Mouse (Mus musculus): ENCODE results near the gene G430095P16Rik. TPM values are rescaled to one million over a fixed set of nuclear protein-coding genes. Genes with fewer than 3 reads are reported as not detected.

The G430095P16Rik gene
- polyA plus RNA-seq, 1 experiment = 2.9 TPM

GRCm38 (mm10) chr8:84757501-84757900 lies 34.7 kb downstream of the G430095P16Rik start:
- Histone ChIP-seq H3K36me3 (ENCODE audit: control insufficient read depth, insufficient read depth) (peaks cover 64% of the 10 kb centered on the region), H3K27me3 (ENCODE audit: control insufficient read depth, insufficient read depth, insufficient read length) (no peaks in the 10 kb centered on the region), H3K79me3 (ENCODE audit: low read depth) (peaks cover 37% of the 10 kb centered on the region), H3K4me3 (ENCODE audit: insufficient read depth, poor library complexity, severe bottlenecking) (no peak overlapping the region), H3K79me2 (ENCODE audit: control insufficient read depth, insufficient read depth) (peaks cover 93% of the 10 kb centered on the region), H3ac (ENCODE audit: control insufficient read depth, insufficient read length, low read depth) (no peak overlapping the region)
- no peak for TF ChIP-seq FOSL1 (IDR thresholded peaks at IDR 0.05; ENCODE audit: insufficient read depth, low read length, poor library complexity, severe bottlenecking)

- peaks cover 39% of the 10 kb centered on the region for H3K79me3 ChIP-seq (ENCODE audit: low read depth)
- H3ac ChIP-seq (ENCODE audit: control insufficient read depth, insufficient read length, low read depth) = no peak overlapping the region
- H3K79me2 ChIP-seq (ENCODE audit: control insufficient read depth, insufficient read depth) = peaks cover 94% of the 10 kb centered on the region
- no peak for TF ChIP-seq CTCF (IDR thresholded peaks at IDR 0.05; ENCODE audit: control insufficient read depth, insufficient read depth, insufficient read length)
- TF ChIP-seq FOSL1 (IDR thresholded peaks at IDR 0.05; ENCODE audit: insufficient read depth, low read length, poor library complexity, severe bottlenecking) = no peak
- no peak for TF ChIP-seq MYOD1 (IDR thresholded peaks at IDR 0.05; ENCODE audit: control insufficient read depth, insufficient read length, low read depth)
- no peak for TF ChIP-seq MYOG (IDR thresholded peaks at IDR 0.05; ENCODE audit: control insufficient read depth, extremely low read depth, insufficient read length)
- TF ChIP-seq MAX (IDR thresholded peaks at IDR 0.05) = no peak
- TF ChIP-seq CEBPB (IDR thresholded peaks at IDR 0.05; ENCODE audit: low read depth) = no peak
- no peak for TF ChIP-seq USF1 (IDR thresholded peaks at IDR 0.05; ENCODE audit: low read depth)
- H3K36me3 ChIP-seq (ENCODE audit: control insufficient read depth, insufficient read depth) = peaks cover 70% of the 10 kb centered on the region
- no peak overlapping the region for H3K4me3 ChIP-seq (ENCODE audit: insufficient read depth, poor library complexity, severe bottlenecking)
- H3K27me3 ChIP-seq (ENCODE audit: control insufficient read depth, insufficient read depth, insufficient read length) = no peaks in the 10 kb centered on the region
Observed at GRCm38 (mm10) chr8:84758308-84758707, 35.5 kb downstream of the G430095P16Rik start.

- H3K79me3 ChIP-seq (ENCODE audit: low read depth) = peaks cover 42% of the 10 kb centered on the region
- TF ChIP-seq MAX (IDR thresholded peaks at IDR 0.05) = no peak
- TF ChIP-seq USF1 (IDR thresholded peaks at IDR 0.05; ENCODE audit: low read depth) = no peak
- TF ChIP-seq MYOD1 (IDR thresholded peaks at IDR 0.05; ENCODE audit: control insufficient read depth, insufficient read length, low read depth) = no peak
- no peak for TF ChIP-seq CTCF (IDR thresholded peaks at IDR 0.05; ENCODE audit: control insufficient read depth, insufficient read depth, insufficient read length)
- TF ChIP-seq CEBPB (IDR thresholded peaks at IDR 0.05; ENCODE audit: low read depth) = no peak
- no peak for TF ChIP-seq MYOG (IDR thresholded peaks at IDR 0.05; ENCODE audit: control insufficient read depth, extremely low read depth, insufficient read length)
- no peak for TF ChIP-seq FOSL1 (IDR thresholded peaks at IDR 0.05; ENCODE audit: insufficient read depth, low read length, poor library complexity, severe bottlenecking)
- peaks cover 66% of the 10 kb centered on the region for H3K36me3 ChIP-seq (ENCODE audit: control insufficient read depth, insufficient read depth)
- H3K79me2 ChIP-seq (ENCODE audit: control insufficient read depth, insufficient read depth) = peaks cover 95% of the 10 kb centered on the region
- no peak overlapping the region for H3K4me3 ChIP-seq (ENCODE audit: insufficient read depth, poor library complexity, severe bottlenecking)
- no peak overlapping the region for H3ac ChIP-seq (ENCODE audit: control insufficient read depth, insufficient read length, low read depth)
- H3K27me3 ChIP-seq (ENCODE audit: control insufficient read depth, insufficient read depth, insufficient read length) = no peaks in the 10 kb centered on the region
Observed at GRCm38 (mm10) chr8:84759126-84759525, 36.3 kb downstream of the G430095P16Rik start.

DNA sequence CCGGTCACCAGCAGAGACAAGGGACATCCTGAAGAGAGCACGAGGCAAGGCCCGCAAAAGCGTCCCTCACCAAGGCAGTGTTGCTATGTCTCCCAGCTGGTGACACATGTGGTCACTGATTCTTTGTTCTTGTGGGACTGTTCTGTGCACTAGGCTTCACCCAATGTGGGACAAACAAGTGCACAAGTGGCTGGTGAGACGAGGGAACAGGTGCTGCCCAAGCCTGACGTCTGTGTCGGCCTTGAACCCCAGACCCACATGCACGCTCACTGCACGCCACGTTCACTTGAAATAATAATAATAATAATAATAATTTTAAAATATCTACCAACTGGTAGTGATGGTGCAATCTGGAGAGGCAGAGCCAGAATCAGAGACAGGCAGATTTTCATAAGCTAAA lies 36.9 kb downstream of the G430095P16Rik start:
- no peak overlapping the region for H3ac ChIP-seq (ENCODE audit: control insufficient read depth, insufficient read length, low read depth)
- H3K4me3 ChIP-seq (ENCODE audit: insufficient read depth, poor library complexity, severe bottlenecking) = no peak overlapping the region
- no peak for TF ChIP-seq MAX (IDR thresholded peaks at IDR 0.05)
- H3K79me3 ChIP-seq (ENCODE audit: low read depth) = peaks cover 40% of the 10 kb centered on the region
- peaks cover 95% of the 10 kb centered on the region for H3K79me2 ChIP-seq (ENCODE audit: control insufficient read depth, insufficient read depth)
- no peaks in the 10 kb centered on the region for H3K27me3 ChIP-seq (ENCODE audit: control insufficient read depth, insufficient read depth, insufficient read length)
- H3K36me3 ChIP-seq (ENCODE audit: control insufficient read depth, insufficient read depth) = peaks cover 65% of the 10 kb centered on the region

GRCm38 (mm10) chr8:84760405-84760805 lies 37.6 kb downstream of the G430095P16Rik start:
- peaks cover 58% of the 10 kb centered on the region for H3K36me3 ChIP-seq (ENCODE audit: control insufficient read depth, insufficient read depth)
- H3K27me3 ChIP-seq (ENCODE audit: control insufficient read depth, insufficient read depth, insufficient read length) = no peaks in the 10 kb centered on the region
- no peak overlapping the region for H3K4me3 ChIP-seq (ENCODE audit: insufficient read depth, poor library complexity, severe bottlenecking)
- TF ChIP-seq MYOG (IDR thresholded peaks at IDR 0.05; ENCODE audit: control insufficient read depth, extremely low read depth, insufficient read length) (no peak), USF1 (IDR thresholded peaks at IDR 0.05; ENCODE audit: low read depth) (no peak), CEBPB (IDR thresholded peaks at IDR 0.05; ENCODE audit: low read depth) (no peak), FOSL1 (IDR thresholded peaks at IDR 0.05; ENCODE audit: insufficient read depth, low read length, poor library complexity, severe bottlenecking) (no peak), CTCF (IDR thresholded peaks at IDR 0.05; ENCODE audit: control insufficient read depth, insufficient read depth, insufficient read length) (no peak), MYOD1 (IDR thresholded peaks at IDR 0.05; ENCODE audit: control insufficient read depth, insufficient read length, low read depth) (no peak), MAX (IDR thresholded peaks at IDR 0.05) (no peak)
- H3K79me3 ChIP-seq (ENCODE audit: low read depth) = peaks cover 39% of the 10 kb centered on the region
- peak overlapping the region; percentile 27 for H3ac ChIP-seq (ENCODE audit: control insufficient read depth, insufficient read length, low read depth)
- peaks cover 97% of the 10 kb centered on the region for H3K79me2 ChIP-seq (ENCODE audit: control insufficient read depth, insufficient read depth)

DNA sequence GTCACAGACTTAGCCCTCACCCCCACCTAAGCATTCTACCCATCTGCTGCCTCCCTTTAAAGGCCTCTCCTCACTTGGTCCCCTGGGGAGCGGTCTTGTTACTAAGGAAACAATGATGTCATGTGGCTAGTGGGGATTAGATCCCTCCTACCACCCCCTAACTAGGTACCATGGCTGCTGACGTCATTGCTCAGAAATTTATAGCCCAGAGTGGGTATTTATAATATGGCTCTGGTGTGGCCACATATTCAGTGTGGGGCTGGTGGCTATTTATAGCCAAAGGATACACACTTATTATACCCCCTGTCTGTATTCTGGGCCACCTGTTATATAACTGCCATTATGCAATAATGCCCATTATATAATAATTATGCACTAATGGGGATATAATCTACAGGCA lies 38.1 kb downstream of the G430095P16Rik start:
- no peaks in the 10 kb centered on the region for H3K27me3 ChIP-seq (ENCODE audit: control insufficient read depth, insufficient read depth, insufficient read length)
- H3K4me3 ChIP-seq (ENCODE audit: insufficient read depth, poor library complexity, severe bottlenecking) = no peak overlapping the region
- TF ChIP-seq MYOD1 (IDR thresholded peaks at IDR 0.05; ENCODE audit: control insufficient read depth, insufficient read length, low read depth) = peak; percentile 79
- TF ChIP-seq MAX (IDR thresholded peaks at IDR 0.05) = no peak
- TF ChIP-seq CEBPB (IDR thresholded peaks at IDR 0.05; ENCODE audit: low read depth) = peak; percentile 54
- TF ChIP-seq FOSL1 (IDR thresholded peaks at IDR 0.05; ENCODE audit: insufficient read depth, low read length, poor library complexity, severe bottlenecking) = no peak
- TF ChIP-seq USF1 (IDR thresholded peaks at IDR 0.05; ENCODE audit: low read depth) = peak; percentile 30
- H3K79me2 ChIP-seq (ENCODE audit: control insufficient read depth, insufficient read depth) = peaks cover 97% of the 10 kb centered on the region
- H3K79me3 ChIP-seq (ENCODE audit: low read depth) = peaks cover 36% of the 10 kb centered on the region
- H3K36me3 ChIP-seq (ENCODE audit: control insufficient read depth, insufficient read depth) = peaks cover 53% of the 10 kb centered on the region
- H3ac ChIP-seq (ENCODE audit: control insufficient read depth, insufficient read length, low read depth) = peak overlapping the region; percentile 3

All from C2C12 (cell line).